Mouse (Mus musculus): ENCODE measurements around the gene Tspan4.

DNA sequence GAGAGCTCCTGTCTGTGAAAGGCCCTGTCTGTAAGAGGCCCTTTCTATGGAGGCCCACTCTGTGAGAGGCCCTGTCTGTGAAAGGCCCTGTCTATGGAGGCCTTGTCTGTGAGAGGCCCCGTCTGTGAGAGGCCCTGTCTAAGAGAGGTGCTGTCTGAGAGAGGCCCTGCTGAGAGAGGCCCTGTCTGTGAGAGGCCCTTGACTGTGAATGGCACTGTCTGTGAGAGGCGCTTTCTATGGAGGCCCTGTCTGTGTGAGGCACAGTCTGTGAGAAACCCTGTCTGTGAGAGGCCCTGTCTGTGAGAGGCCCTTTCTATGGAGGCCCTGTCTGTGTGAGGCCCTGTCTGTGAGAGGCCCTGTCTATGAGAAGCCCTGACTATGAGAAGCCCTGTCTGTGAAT, 31.2 kb downstream of the Tspan4 start:
- TF ChIP-seq CTCF (IDR thresholded peaks at IDR 0.05; ENCODE audit: control insufficient read depth, insufficient read depth, low read length) (no peak), POLR2A (IDR thresholded peaks at IDR 0.05; ENCODE audit: borderline replicate concordance, control insufficient read depth, low read depth, low read length) (no peak)
